Mouse (Mus musculus) hindbrain, postnatal 0 days (tissue): ENCODE measurements around the gene Ap4b1. TPM values are rescaled to one million over a fixed set of nuclear protein-coding genes. Genes with fewer than 3 reads are reported as not detected.

Source experiments
- ATAC-seq: fragments of 200-750 bp; cut with Nextera tagmentation; 2 replicates; pipeline ENCODE4 v1.8.0; 2017; ENCODE audit warnings: mild to moderate bottlenecking, moderate TSS enrichment, moderate library complexity
- DNase-seq: peaks from one replicate; pipeline ENCODE4 v3.0.0-alpha.2; 2015; ENCODE audit warnings: low spot score
- H3K27ac ChIP-seq: fragments of 300-500 bp; sonication (generic); 2 replicates; pipeline ENCODE4 v1.5.1; 2014; ENCODE audit warnings: mild to moderate bottlenecking
- H3K27me3 ChIP-seq: fragments of 300-500 bp; sonication (generic); 2 replicates; pipeline ENCODE4 v1.6.1; 2014; ENCODE audit warnings: low read length, mixed read lengths; ENCODE audit not compliant: insufficient read depth
- H3K36me3 ChIP-seq: fragments of 300-500 bp; sonication (generic); 2 replicates; pipeline ENCODE4 v1.6.1; 2014; ENCODE audit warnings: low read length, mixed read lengths; ENCODE audit not compliant: insufficient read depth
- H3K4me1 ChIP-seq: fragments of 300-500 bp; sonication (generic); 2 replicates; pipeline ENCODE4 v1.6.1; 2014; ENCODE audit warnings: antibody characterized with exemption, low read length, mixed read lengths; ENCODE audit not compliant: insufficient read depth
- H3K4me2 ChIP-seq: fragments of 300-500 bp; sonication (generic); 2 replicates; pipeline ENCODE4 v1.6.1; 2014; ENCODE audit warnings: low read depth, mild to moderate bottlenecking, low read length, moderate library complexity, mixed read lengths
- H3K4me3 ChIP-seq: fragments of 300-500 bp; sonication (generic); 2 replicates; pipeline ENCODE4 v1.5.1; 2014; ENCODE audit warnings: low read length
- H3K9ac ChIP-seq: fragments of 300-500 bp; sonication (generic); replicated peaks from 2 replicates; pipeline ENCODE4 v1.6.1; 2014; ENCODE audit warnings: mild to moderate bottlenecking, low read length, moderate library complexity, mixed read lengths
- H3K9me3 ChIP-seq: fragments of 300-500 bp; sonication (generic); 2 replicates; pipeline ENCODE4 v1.6.1; 2016; ENCODE audit warnings: low read length, mixed read lengths
- CTCF ChIP-seq: IDR thresholded peaks from 2 replicates; pipeline ENCODE4 v1.5.1; 2016; ENCODE audit warnings: antibody characterized with exemption, control low read depth, low read depth
- WGBS: fragments of 180-500 bp; shearing (Covaris S2); extraction: QIAGEN DNeasy Blood & Tissue Kit; methylation state at CpG from one replicate; pipeline ENCODE4 v1.1.7; 2014; 5-methylcytosine and 5-hydroxymethylcytosine counted together
- polyA plus RNA-seq: library from polyadenylated mRNA; unstranded; fragments of >200 nt; fragmentation: Nextera tagmentation; extraction: Ambion mirVana; gene quantifications from 2 replicates; pipeline ENCODE4 v1.2.1, GENCODE M21; 2015
- total RNA-seq: library from RNA; depleted of rRNA; stranded (reverse); fragments of >200 nt; gene quantifications from 2 replicates; pipeline ENCODE4 v1.2.3, GENCODE M21; 2014; rRNA removed

Gene Ap4b1
- total RNA-seq (16.1 and 25.8 TPM in 2 replicates), polyA plus RNA-seq (16.4 and 20.1 TPM in 2 replicates)

- H3K9ac ChIP-seq = peak within 1 kb of the TSS; percentile 87
- peak within 1 kb of the TSS; percentile 89 for H3K4me2 ChIP-seq
- peaks cover 8% of the 10 kb centered on the region; the same call in 1 of the 2 replicates for H3K36me3 ChIP-seq
- peak within 1 kb of the TSS; percentile 93 for H3K27ac ChIP-seq
- no peaks in the 10 kb centered on the region for H3K9me3 ChIP-seq
- no peak for TF ChIP-seq CTCF
- peaks cover 15% of the 10 kb centered on the region for H3K4me1 ChIP-seq
- ATAC-seq = peak; percentile 98
- peak within 1 kb of the TSS; percentile 88 for H3K4me3 ChIP-seq
- WGBS = under 1% methylated on average over 58 of the region's 70 CpGs
- peak; percentile 98 for DNase-seq
- no peaks in the 10 kb centered on the region for H3K27me3 ChIP-seq
These were observed at the start of gene Ap4b1, which contains the start of the genes Dclre1b and Gm43064 for GRCm38 (mm10) chr3:103808891-103809798. TSS of gene Ap4b1 (plus strand) at chr3:103809520. TSS of gene Dclre1b (minus strand) at chr3:103809444. TSS of gene Gm43064 (plus strand) at chr3:103809573.

DNA sequence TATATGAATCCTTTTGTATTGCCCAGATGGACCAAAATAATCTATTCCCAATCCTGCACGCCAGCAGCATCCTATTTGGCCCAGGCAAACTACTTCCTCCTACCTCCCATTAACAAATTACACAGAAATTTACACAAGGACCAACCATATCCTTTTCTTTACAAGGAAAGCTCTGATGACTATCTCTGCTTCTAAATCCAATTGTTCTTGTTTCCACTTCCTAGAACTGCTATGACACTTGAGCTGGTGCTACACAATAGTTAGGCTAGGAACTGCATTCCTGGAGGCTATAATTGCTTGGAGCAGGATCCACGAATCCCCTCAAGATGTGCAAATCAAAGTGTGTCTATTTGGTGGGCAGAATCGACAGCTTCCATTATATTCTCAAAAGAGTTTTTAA is 42.5 kb upstream of the Ap4b1 start:
- DNase-seq = no peak
- WGBS = 67% methylated on average over 3 of the region's 3 CpGs
- H3K9ac ChIP-seq = no peak overlapping the region
- TF ChIP-seq CTCF = no peak
- no peaks in the 10 kb centered on the region for H3K27me3 ChIP-seq
- no peak overlapping the region for H3K4me3 ChIP-seq
- H3K4me1 ChIP-seq = 0 out of 2 replicates have a peak, but pooled peaks cover 2% of the 10 kb centered on the region
- H3K27ac ChIP-seq = no peak overlapping the region
- peaks cover 17% of the 10 kb centered on the region for H3K36me3 ChIP-seq
- ATAC-seq = no peak
- H3K9me3 ChIP-seq = no peaks in the 10 kb centered on the region
- H3K4me2 ChIP-seq = no peak overlapping the region

DNA sequence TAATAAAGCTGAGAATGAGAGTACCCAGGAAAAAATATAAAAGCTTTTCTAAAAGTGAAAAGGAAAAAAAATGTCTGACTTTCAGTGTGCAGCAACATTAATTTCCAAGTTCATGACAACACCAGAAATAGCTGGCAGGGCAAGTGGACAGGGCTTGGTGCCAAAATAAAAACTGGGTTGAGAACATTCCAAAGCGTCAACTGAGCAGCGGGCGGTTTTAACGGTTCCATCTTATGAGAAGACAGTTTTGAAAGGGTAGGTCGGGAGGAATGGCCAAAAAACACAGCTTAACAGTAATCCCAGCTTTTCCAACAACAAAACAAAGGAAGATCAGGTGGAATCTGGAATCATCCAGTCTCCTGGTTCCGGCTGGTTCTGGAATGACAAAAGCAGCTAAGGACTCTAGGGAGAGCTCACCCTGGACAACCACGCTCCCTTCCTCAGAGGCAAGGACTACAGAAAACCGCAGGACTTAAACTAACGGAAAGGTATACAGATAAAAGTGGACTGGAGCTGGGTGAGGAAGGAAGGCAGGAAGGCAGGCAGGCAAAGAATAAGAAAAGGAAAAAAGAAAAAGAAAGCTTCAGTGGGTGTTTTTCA is 37.7 kb upstream of the Ap4b1 start:
- H3K9ac ChIP-seq = no peak overlapping the region
- DNase-seq (peak; percentile 59), ATAC-seq (peak; percentile 47; the same call in 1 of the 2 replicates)
- H3K4me1 ChIP-seq = 0 out of 2 replicates have a peak, but pooled peaks cover 4% of the 10 kb centered on the region
- no peak overlapping the region for H3K4me3 ChIP-seq
- H3K27ac ChIP-seq = peak overlapping the region; percentile 54; the same call in 1 of the 2 replicates
- 49% methylated on average over 9 of the region's 9 CpGs for WGBS
- H3K27me3 ChIP-seq = no peaks in the 10 kb centered on the region
- TF ChIP-seq CTCF = no peak
- no peak overlapping the region for H3K4me2 ChIP-seq
- no peaks in the 10 kb centered on the region for H3K9me3 ChIP-seq
- peaks cover 6% of the 10 kb centered on the region; the same call in 1 of the 2 replicates for H3K36me3 ChIP-seq

DNA sequence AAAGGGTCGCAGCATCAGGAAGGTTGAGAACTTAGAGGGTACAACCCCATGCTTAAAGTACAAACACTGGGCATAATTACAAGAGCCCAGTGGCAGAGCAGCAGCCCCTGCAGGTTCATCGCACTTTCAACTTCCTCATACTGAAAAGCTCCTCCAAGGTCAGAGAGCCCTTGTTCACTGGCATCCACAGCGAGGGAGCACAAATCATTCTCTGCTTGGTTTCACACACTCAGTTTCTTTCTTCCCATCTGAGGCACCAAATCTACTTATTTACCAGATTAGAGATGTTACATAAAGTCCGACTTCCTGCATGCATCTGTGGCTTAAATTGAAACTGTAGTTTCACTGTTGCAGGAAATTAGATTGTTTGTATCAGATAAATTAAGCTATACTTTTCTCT is 36.5 kb upstream of the Ap4b1 start:
- no peak for DNase-seq
- Histone ChIP-seq H3K9ac (no peak overlapping the region), H3K4me3 (no peak overlapping the region), H3K9me3 (no peaks in the 10 kb centered on the region), H3K4me2 (no peak overlapping the region), H3K27me3 (no peaks in the 10 kb centered on the region), H3K27ac (no peak overlapping the region), H3K4me1 (0 out of 2 replicates have a peak, but pooled peaks cover 4% of the 10 kb centered on the region), H3K36me3 (peaks cover 3% of the 10 kb centered on the region; the same call in 1 of the 2 replicates)
- no peak for ATAC-seq
- 66% methylated on average over 4 of the region's 4 CpGs for WGBS
- no peak for TF ChIP-seq CTCF

DNA sequence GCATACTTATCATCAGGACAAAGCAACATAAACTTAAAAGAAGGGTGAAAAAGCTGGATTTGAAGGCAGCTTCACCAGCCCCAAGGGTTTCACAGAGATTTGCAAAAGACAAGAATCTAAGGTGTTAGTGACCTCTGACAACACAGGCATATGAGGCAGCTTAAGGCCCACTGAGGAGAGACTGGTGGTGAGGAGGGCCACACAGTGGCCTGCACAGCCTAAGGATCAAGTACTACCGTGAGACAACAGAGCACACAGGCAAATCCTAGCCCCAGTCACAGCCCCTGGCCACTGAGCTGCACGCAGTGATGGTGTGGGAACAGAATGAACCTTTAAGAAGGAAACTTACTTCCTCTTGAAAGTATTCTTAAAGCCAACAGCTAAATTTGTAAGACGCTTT is 35.8 kb upstream of the Ap4b1 start:
- 76% methylated on average over 3 of the region's 3 CpGs for whole genome bisulfite sequencing
- no peak for DNase-seq
- 0 out of 2 replicates have a peak overlapping the region, but pooled peaks have one; percentile 37 for H3K27ac ChIP-seq

GRCm38 (mm10) chr3:103774009-103774408 is 35.3 kb upstream of the Ap4b1 start:
- Histone ChIP-seq H3K9me3 (no peaks in the 10 kb centered on the region), H3K4me1 (0 out of 2 replicates have a peak, but pooled peaks cover 4% of the 10 kb centered on the region), H3K27ac (no peak overlapping the region), H3K4me2 (no peak overlapping the region), H3K36me3 (0 out of 2 replicates have a peak, but pooled peaks cover 3% of the 10 kb centered on the region), H3K9ac (no peak overlapping the region), H3K27me3 (no peaks in the 10 kb centered on the region), H3K4me3 (no peak overlapping the region)
- no peak for ATAC-seq
- TF ChIP-seq CTCF = no peak
- 82% methylated on average over 15 of the region's 15 CpGs for WGBS
- DNase-seq = no peak

More for the DNA sequence above, 35.8 kb upstream of the Ap4b1 start:
- peaks cover 3% of the 10 kb centered on the region; the same call in 1 of the 2 replicates for H3K36me3 ChIP-seq
- H3K4me1 ChIP-seq = 0 out of 2 replicates have a peak, but pooled peaks cover 4% of the 10 kb centered on the region
- ATAC-seq = no peak
- H3K9me3 ChIP-seq = no peaks in the 10 kb centered on the region
- no peak overlapping the region for H3K9ac ChIP-seq
- H3K4me3 ChIP-seq = no peak overlapping the region
- no peak for TF ChIP-seq CTCF
- H3K4me2 ChIP-seq = no peak overlapping the region
- H3K27me3 ChIP-seq = no peaks in the 10 kb centered on the region
